Mouse (Mus musculus): ENCODE data around the gene Vav1. TPM values are rescaled to one million over a fixed set of nuclear protein-coding genes. Genes with fewer than 3 reads are reported as not detected.
"Not testable (repeated sequence)": the region's sequence is repeated elsewhere in the genome, so short reads cannot be mapped to it uniquely, and the experiment has no call there.

The Vav1 gene
- polyA plus RNA-seq, 1 experiment from 2014 or later, result 13.7 TPM

GRCm38 (mm10) chr17:57274686-57275085 is 4.2 kb upstream of the Vav1 start:
- Histone ChIP-seq H3K36me3 (ENCODE audit: control insufficient read depth, insufficient read depth) (no peaks in the 10 kb centered on the region), H3K27me3 (ENCODE audit: control insufficient read depth, insufficient read depth, low read depth, low read length) (peaks cover 22% of the 10 kb centered on the region), H3K4me2 (ENCODE audit: low read depth, low read length) (peak overlapping the region; percentile 74), H3K4me1 (ENCODE audit: control insufficient read depth, low read depth, low read length) (peaks cover 16% of the 10 kb centered on the region), H3K9ac (ENCODE audit: low read depth, low read length) (no peak overlapping the region; the same call in 1 of the 2 replicates), H3K27ac (ENCODE audit: low read length) (no peak overlapping the region), H3K4me3 (ENCODE audit: low read depth, low read length) (peak overlapping the region; percentile 44), H3K9me3 (replicated peaks; ENCODE audit: control insufficient read depth, low read length) (no peaks in the 10 kb centered on the region)
- no peak for ATAC-seq (ENCODE audit: low read depth)
- 5% methylated on average over 15 of the region's 15 CpGs for WGBS (ENCODE audit: insufficient replicate concordance)

DNA sequence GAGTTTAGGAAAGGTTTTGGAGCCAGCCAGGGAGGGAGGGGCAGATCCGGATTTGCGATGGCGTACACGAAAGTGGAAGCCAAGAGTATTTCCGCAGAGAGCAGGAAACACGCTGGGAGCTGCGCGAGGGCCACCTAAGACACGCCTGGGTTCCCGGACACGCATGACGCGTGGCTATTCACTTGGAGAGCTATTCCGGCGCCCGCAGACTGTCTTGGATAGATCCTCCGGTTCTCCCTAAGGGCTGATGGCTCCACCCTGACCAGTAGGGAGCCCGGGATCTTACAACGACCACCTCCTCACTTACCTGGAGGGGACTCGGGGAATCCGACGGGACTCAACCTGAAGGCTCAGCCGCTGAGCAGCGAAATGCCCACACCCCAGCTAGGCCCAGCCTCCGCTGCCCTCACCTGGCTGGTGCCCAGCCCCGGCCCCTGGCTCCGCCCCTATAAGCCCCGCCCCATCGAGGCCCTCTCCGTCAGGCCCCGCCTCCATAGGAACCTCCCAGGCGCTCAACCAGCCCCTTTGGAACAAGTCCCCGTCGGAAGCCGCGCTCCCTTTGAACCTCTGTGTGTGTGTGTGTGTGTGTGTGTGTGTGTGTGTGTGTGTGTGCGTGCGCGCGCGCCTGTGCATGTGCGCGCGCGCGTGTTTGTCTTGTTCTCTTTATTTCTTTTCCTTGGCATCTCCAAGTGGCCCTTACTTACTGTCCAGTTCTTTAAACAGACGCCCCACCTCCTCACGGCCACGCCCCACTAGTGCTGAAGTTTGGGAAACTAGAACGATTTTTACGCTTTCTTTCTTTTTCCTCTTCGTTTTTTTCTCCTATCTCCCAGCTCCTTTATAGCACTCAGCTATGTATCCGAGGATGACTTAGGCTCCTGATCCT is 3.5 kb upstream of the Vav1 start:
- ATAC-seq (ENCODE audit: low read depth), result peak; percentile 80
- H3K9me3 ChIP-seq (replicated peaks; ENCODE audit: control insufficient read depth, low read length), result no peaks in the 10 kb centered on the region
- peaks cover 22% of the 10 kb centered on the region for H3K27me3 ChIP-seq (ENCODE audit: control insufficient read depth, insufficient read depth, low read depth, low read length)
- no peak overlapping the region for H3K27ac ChIP-seq (ENCODE audit: low read length)
- peak overlapping the region; percentile 44 for H3K4me3 ChIP-seq (ENCODE audit: low read depth, low read length)
- H3K36me3 ChIP-seq (ENCODE audit: control insufficient read depth, insufficient read depth), result no peaks in the 10 kb centered on the region
- H3K9ac ChIP-seq (ENCODE audit: low read depth, low read length), result peak overlapping the region; percentile 53
- WGBS (ENCODE audit: insufficient replicate concordance), result under 1% methylated on average over 53 of the region's 53 CpGs
- peaks cover 16% of the 10 kb centered on the region for H3K4me1 ChIP-seq (ENCODE audit: control insufficient read depth, low read depth, low read length)
- peak overlapping the region; percentile 74 for H3K4me2 ChIP-seq (ENCODE audit: low read depth, low read length)

DNA sequence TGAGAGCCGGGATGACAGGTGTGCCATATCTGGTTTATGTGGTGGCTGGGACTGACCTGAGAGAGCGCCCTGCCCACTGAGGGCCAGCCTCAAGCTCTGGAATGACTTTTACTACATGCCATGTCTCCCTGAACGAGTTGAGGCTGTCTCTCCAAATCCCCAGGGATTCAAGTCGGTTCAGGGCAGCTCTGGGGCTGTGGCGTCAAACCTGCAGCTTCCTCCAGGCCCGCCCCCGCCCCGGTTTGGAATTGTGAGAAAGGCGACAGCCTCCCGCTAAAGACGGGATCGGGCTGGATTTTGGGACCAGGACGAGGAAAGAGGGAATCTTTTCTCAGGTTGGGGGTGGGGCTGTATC is 2.9 kb upstream of the Vav1 start:
- peaks cover 22% of the 10 kb centered on the region for H3K27me3 ChIP-seq (ENCODE audit: control insufficient read depth, insufficient read depth, low read depth, low read length)
- H3K9me3 ChIP-seq (replicated peaks; ENCODE audit: control insufficient read depth, low read length), result no peaks in the 10 kb centered on the region
- peak overlapping the region; percentile 44 for H3K4me3 ChIP-seq (ENCODE audit: low read depth, low read length)
- no peaks in the 10 kb centered on the region for H3K36me3 ChIP-seq (ENCODE audit: control insufficient read depth, insufficient read depth)
- peak overlapping the region; percentile 24; the same call in 1 of the 2 replicates for H3K9ac ChIP-seq (ENCODE audit: low read depth, low read length)
- H3K4me2 ChIP-seq (ENCODE audit: low read depth, low read length), result peak overlapping the region; percentile 74
- peaks cover 16% of the 10 kb centered on the region for H3K4me1 ChIP-seq (ENCODE audit: control insufficient read depth, low read depth, low read length)
- ATAC-seq (ENCODE audit: low read depth), result no peak
- no peak overlapping the region for H3K27ac ChIP-seq (ENCODE audit: low read length)
- 2% methylated on average over 13 of the region's 13 CpGs for WGBS (ENCODE audit: insufficient replicate concordance)

DNA sequence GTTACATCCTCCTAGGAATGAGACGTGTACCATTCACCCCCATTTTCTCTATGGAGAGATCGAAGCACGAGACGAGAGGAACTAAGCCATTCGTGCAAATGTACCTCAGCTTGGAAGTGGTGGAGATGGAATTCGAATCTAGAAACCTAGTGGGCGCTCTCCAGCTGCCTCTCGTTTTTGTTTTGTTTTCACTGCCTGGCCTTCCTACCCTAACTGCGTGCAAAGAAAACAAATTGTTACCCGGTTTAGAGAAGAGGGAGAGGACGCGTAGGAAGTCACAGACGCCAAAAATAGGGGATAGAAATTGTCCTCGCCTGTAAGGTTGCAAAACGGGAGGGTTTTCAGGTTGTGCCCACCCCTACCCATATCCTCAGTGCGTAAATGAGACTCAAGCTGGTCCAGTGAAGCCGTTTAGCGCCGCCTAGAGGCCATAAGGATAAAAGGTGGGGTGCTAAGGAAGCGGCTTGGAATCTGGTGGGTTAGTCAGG is 2.2 kb upstream of the Vav1 start:
- Histone ChIP-seq H3K4me2 (ENCODE audit: low read depth, low read length) (peak overlapping the region; percentile 74), H3K9ac (ENCODE audit: low read depth, low read length) (no peak overlapping the region)

DNA sequence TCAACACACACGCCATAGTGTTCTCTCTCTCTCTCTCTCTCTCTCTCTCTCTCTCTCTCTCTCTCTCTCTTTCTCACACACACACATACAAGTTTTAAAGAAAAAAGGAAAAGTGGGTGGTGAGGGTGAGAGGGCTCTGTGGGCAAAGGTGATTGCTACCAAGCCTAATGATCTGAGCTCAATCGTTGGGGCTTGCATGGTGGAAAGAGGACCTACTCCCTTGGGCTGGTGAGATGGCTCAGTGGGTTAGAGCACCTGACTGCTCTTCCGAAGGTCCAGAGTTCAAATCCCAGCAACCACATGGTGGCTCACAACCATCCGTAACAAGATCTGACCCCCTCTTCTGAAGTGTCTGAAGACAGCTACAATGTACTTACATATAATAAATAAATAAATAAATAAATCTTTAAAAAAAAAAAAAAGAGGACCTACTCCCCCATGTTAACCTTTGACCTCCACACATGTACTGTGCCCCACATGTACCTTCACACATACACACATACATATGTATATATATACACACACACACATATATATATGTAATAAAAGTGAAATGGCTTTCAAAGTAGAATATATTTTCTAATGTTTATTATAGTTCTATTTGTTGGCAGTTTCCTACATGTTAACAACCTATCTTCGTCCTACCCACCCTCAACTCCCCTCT is 1.2 kb upstream of the Vav1 start:
- H3K36me3 ChIP-seq (ENCODE audit: control insufficient read depth, insufficient read depth); H3K4me3 ChIP-seq (ENCODE audit: low read depth, low read length); H3K4me2 ChIP-seq (ENCODE audit: low read depth, low read length); H3K9me3 ChIP-seq (replicated peaks; ENCODE audit: control insufficient read depth, low read length); ATAC-seq (ENCODE audit: low read depth); H3K9ac ChIP-seq (ENCODE audit: low read depth, low read length); H3K27ac ChIP-seq (ENCODE audit: low read length): not testable (repeated sequence)
- peaks cover 22% of the 10 kb centered on the region for H3K27me3 ChIP-seq (ENCODE audit: control insufficient read depth, insufficient read depth, low read depth, low read length)
- H3K4me1 ChIP-seq (ENCODE audit: control insufficient read depth, low read depth, low read length), result peaks cover 16% of the 10 kb centered on the region
- WGBS (ENCODE audit: insufficient replicate concordance), result 65% methylated on average over 4 of the region's 5 CpGs

More for the DNA sequence above, 2.2 kb upstream of the Vav1 start:
- Histone ChIP-seq H3K27me3 (ENCODE audit: control insufficient read depth, insufficient read depth, low read depth, low read length) (peaks cover 22% of the 10 kb centered on the region), H3K4me3 (ENCODE audit: low read depth, low read length) (peak overlapping the region; percentile 44), H3K9me3 (replicated peaks; ENCODE audit: control insufficient read depth, low read length) (no peaks in the 10 kb centered on the region), H3K27ac (ENCODE audit: low read length) (no peak overlapping the region), H3K36me3 (ENCODE audit: control insufficient read depth, insufficient read depth) (no peaks in the 10 kb centered on the region), H3K4me1 (ENCODE audit: control insufficient read depth, low read depth, low read length) (peaks cover 16% of the 10 kb centered on the region)
- whole genome bisulfite sequencing (ENCODE audit: insufficient replicate concordance), result 0% methylated on average over 20 of the region's 20 CpGs
- 0 out of 2 replicates have a peak, but pooled peaks have one; percentile 17 for ATAC-seq (ENCODE audit: low read depth)

DNA sequence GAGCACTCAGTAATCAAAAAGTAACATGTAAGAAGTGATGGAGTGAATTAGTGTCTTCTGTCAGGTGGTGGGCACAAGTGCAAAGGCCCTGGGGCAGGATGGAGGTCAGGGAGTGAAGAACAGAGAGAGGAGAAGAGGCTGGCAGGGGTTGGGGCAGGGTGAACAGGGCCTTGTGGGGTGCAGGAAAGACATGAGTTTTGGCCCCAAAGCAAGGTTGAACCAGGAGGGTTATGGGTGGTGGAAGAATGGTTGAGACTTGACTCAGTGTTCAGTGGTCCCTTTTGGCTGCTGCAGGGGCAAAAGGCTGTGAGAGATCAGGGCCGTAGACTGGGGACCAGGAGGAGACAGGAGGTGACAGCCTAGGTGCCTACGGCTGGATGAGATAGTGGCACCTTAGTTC is 363 bp upstream of the Vav1 start:
- H3K27me3 ChIP-seq (ENCODE audit: control insufficient read depth, insufficient read depth, low read depth, low read length), result peaks cover 19% of the 10 kb centered on the region
- no peak overlapping the region; the same call in 1 of the 2 replicates for H3K9ac ChIP-seq (ENCODE audit: low read depth, low read length)
- ATAC-seq (ENCODE audit: low read depth), result 0 out of 2 replicates have a peak, but pooled peaks have one; percentile 1
- H3K9me3 ChIP-seq (replicated peaks; ENCODE audit: control insufficient read depth, low read length), result no peaks in the 10 kb centered on the region
- H3K27ac ChIP-seq (ENCODE audit: low read length), result peak overlapping the region; percentile 33; the same call in 1 of the 2 replicates
- H3K4me2 ChIP-seq (ENCODE audit: low read depth, low read length), result peak overlapping the region; percentile 37
- H3K36me3 ChIP-seq (ENCODE audit: control insufficient read depth, insufficient read depth), result no peaks in the 10 kb centered on the region
- WGBS (ENCODE audit: insufficient replicate concordance), result 11% methylated on average over 2 of the region's 2 CpGs
- H3K4me1 ChIP-seq (ENCODE audit: control insufficient read depth, low read depth, low read length), result peaks cover 16% of the 10 kb centered on the region
- H3K4me3 ChIP-seq (ENCODE audit: low read depth, low read length), result peak overlapping the region; percentile 52; the same call in 1 of the 2 replicates

GRCm38 (mm10) chr17:57279591-57280224 is 808 bp downstream of the Vav1 start:
- H3K27me3 ChIP-seq (ENCODE audit: control insufficient read depth, insufficient read depth, low read depth, low read length), result peaks cover 13% of the 10 kb centered on the region
- H3K27ac ChIP-seq (ENCODE audit: low read length), result peak overlapping the region; percentile 58
- peak overlapping the region; percentile 52 for H3K4me3 ChIP-seq (ENCODE audit: low read depth, low read length)
- no peak for ATAC-seq (ENCODE audit: low read depth)
- no peaks in the 10 kb centered on the region for H3K9me3 ChIP-seq (replicated peaks; ENCODE audit: control insufficient read depth, low read length)
- H3K4me2 ChIP-seq (ENCODE audit: low read depth, low read length), result peak overlapping the region; percentile 37; the same call in 1 of the 2 replicates
- H3K4me1 ChIP-seq (ENCODE audit: control insufficient read depth, low read depth, low read length), result peaks cover 16% of the 10 kb centered on the region
- 16% methylated on average over 9 of the region's 9 CpGs for WGBS (ENCODE audit: insufficient replicate concordance)
- peak overlapping the region; percentile 54 for H3K9ac ChIP-seq (ENCODE audit: low read depth, low read length)
- no peaks in the 10 kb centered on the region for H3K36me3 ChIP-seq (ENCODE audit: control insufficient read depth, insufficient read depth)

DNA sequence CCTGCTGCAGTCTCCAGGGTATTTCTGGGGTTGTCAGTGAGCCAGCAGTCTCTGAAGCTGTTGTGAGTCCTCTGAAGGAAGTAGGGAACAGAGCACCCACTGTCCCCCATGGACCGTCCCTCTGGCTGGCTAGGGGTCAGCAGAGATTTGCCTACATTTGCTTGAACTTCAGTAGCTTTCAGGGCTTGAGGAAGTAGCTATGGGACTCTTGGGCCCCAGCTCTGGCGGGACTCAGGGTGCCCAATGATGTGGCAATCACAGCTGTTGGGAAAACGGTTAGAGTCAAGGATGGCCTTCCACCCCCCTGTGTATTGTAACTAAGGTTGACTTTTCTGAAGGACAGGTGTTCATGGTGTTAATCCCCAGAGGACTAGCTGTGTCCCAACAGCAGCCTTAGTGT is 1.5 kb downstream of the Vav1 start:
- Histone ChIP-seq H3K9ac (ENCODE audit: low read depth, low read length) (peak overlapping the region; percentile 33), H3K27ac (ENCODE audit: low read length) (peak overlapping the region; percentile 53; the same call in 1 of the 2 replicates), H3K36me3 (ENCODE audit: control insufficient read depth, insufficient read depth) (no peaks in the 10 kb centered on the region), H3K4me3 (ENCODE audit: low read depth, low read length) (peak overlapping the region; percentile 52), H3K4me2 (ENCODE audit: low read depth, low read length) (peak overlapping the region; percentile 22; the same call in 1 of the 2 replicates), H3K4me1 (ENCODE audit: control insufficient read depth, low read depth, low read length) (peaks cover 15% of the 10 kb centered on the region), H3K27me3 (ENCODE audit: control insufficient read depth, insufficient read depth, low read depth, low read length) (peaks cover 6% of the 10 kb centered on the region), H3K9me3 (replicated peaks; ENCODE audit: control insufficient read depth, low read length) (no peaks in the 10 kb centered on the region)
- ATAC-seq (ENCODE audit: low read depth), result 0 out of 2 replicates have a peak, but pooled peaks have one; percentile 12
- WGBS (ENCODE audit: insufficient replicate concordance), result 37% methylated on average over 3 of the region's 3 CpGs

All from liver, embryonic 16.5 days (tissue).